Mouse (Mus musculus) liver, postnatal 0 days (tissue): ENCODE data around the gene Fxyd2. TPM values are rescaled to one million over a fixed set of nuclear protein-coding genes. Genes with fewer than 3 reads are reported as not detected.
A peak's percentile ranks its signal among the peaks of the same experiment; 100 is the strongest.

Source experiments
- ATAC-seq: fragments of 200-750 bp; cut with Nextera tagmentation; 2 replicates; pipeline ENCODE4 v1.8.0; 2017; ENCODE audit warnings: mild to moderate bottlenecking, moderate library complexity
- DNase-seq: peaks from one replicate; pipeline ENCODE4 v3.0.0-alpha.2; 2016
- H3K27ac ChIP-seq: fragments of 300-500 bp; sonication (generic); 2 replicates; pipeline ENCODE4 v1.5.1; 2014; ENCODE audit warnings: antibody characterized with exemption, moderate library complexity, mild to moderate bottlenecking, low read depth
- H3K27me3 ChIP-seq: fragments of 300-500 bp; sonication (generic); 2 replicates; pipeline ENCODE4 v1.6.1; 2014; ENCODE audit warnings: low read length, control low read depth, mixed read lengths; ENCODE audit not compliant: insufficient read depth
- H3K36me3 ChIP-seq: fragments of 300-500 bp; sonication (generic); replicated peaks from 2 replicates; pipeline ENCODE4 v1.6.1; 2014; ENCODE audit warnings: mild to moderate bottlenecking, control low read depth, low read length, moderate library complexity, mixed read lengths; ENCODE audit not compliant: insufficient read depth
- H3K4me1 ChIP-seq: fragments of 300-500 bp; sonication (generic); 2 replicates; pipeline ENCODE4 v1.6.1; 2014; ENCODE audit warnings: antibody characterized with exemption, mild to moderate bottlenecking, control low read depth; ENCODE audit not compliant: insufficient read depth
- H3K4me2 ChIP-seq: fragments of 300-500 bp; sonication (generic); 2 replicates; pipeline ENCODE4 v1.6.1; 2014; ENCODE audit warnings: low read depth, mild to moderate bottlenecking, low read length, moderate library complexity, mixed read lengths
- H3K4me3 ChIP-seq: fragments of 300-500 bp; sonication (generic); 2 replicates; pipeline ENCODE4 v1.5.1; 2014; ENCODE audit warnings: low read depth, low read length
- H3K9ac ChIP-seq: fragments of 300-500 bp; sonication (generic); replicated peaks from 2 replicates; pipeline ENCODE4 v1.6.1; 2014; ENCODE audit warnings: mild to moderate bottlenecking, moderate library complexity
- H3K9me3 ChIP-seq: fragments of 300-500 bp; sonication (generic); 2 replicates; pipeline ENCODE4 v1.6.1; 2016; ENCODE audit warnings: mild to moderate bottlenecking, control low read depth, low read length, mixed read lengths
- CTCF ChIP-seq: sonication (generic); IDR thresholded peaks from 2 replicates; pipeline ENCODE4 v1.5.1; 2016; ENCODE audit warnings: antibody characterized with exemption, low read depth
- EP300 ChIP-seq: IDR thresholded peaks from 2 replicates; pipeline ENCODE4 v1.6.1; 2016; ENCODE audit warnings: antibody characterized with exemption, low read depth, mild to moderate bottlenecking
- WGBS: fragments of 180-500 bp; shearing (Covaris S2); extraction: QIAGEN DNeasy Blood & Tissue Kit; methylation state at CpG from one replicate; pipeline ENCODE4 v1.1.7; 2014; ENCODE audit not compliant: insufficient replicate concordance; 5-methylcytosine and 5-hydroxymethylcytosine counted together
- polyA plus RNA-seq: library from polyadenylated mRNA; unstranded; fragments of >200 nt; fragmentation: Nextera tagmentation; extraction: Ambion mirVana; gene quantifications from 2 replicates; pipeline ENCODE4 v1.2.1, GENCODE M21; 2015

The Fxyd2 gene
- polyA plus RNA-seq, 1 experiment from 2014 or later = 1.3 TPM

DNA sequence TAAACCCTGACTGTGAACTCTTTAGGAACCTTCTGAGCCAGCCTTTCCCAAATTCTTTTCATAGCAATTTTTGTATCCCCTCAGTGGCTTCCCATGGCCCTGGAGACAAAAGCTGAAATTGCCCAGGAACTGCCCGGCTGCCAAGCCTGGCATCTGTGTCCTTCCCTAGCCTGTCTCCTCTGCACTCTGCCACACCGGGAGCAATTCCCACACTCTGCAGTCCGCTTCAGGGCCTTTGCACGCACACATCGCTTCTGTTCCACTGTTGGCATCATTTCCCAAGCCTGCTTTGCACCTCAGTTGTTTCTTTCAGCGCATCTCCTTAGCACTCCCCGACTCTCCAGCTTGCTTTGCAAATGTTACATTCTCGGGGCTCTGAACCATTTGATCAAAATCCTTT lies 31.8 kb upstream of the Fxyd2 start:
- Histone ChIP-seq H3K4me3 (no peak overlapping the region), H3K27me3 (peaks cover 34% of the 10 kb centered on the region)
- no peak for ATAC-seq

DNA sequence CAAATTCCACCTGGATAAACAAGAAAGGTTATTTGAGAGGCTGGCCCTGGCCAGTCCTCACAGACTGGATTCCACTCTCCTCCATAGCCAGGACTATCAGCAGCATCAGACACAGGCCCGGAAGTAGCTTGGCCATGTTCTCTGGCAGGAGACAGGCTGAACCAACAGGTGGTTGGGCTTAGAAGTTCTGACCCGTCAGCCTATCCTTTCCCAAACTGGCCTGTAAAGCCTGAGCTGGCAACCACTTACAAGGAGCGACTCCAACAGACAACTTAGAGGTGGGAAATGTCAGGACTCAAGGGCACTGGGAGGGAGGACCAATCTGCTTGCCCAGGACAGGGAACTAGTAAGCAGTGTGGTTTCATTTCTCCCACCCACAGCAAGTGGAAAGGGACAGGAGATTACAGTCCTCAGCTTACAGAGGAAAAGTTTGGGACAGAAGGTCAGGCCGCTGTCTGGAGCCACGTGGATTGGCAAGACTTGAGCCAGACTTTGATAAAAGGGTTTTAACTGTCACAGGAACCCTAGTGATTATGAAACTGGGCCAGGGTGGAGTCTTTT lies 31.0 kb upstream of the Fxyd2 start:
- H3K27me3 ChIP-seq = peaks cover 34% of the 10 kb centered on the region
- DNase-seq (no peak), ATAC-seq (no peak)
- no peak overlapping the region for H3K27ac ChIP-seq
- no peak overlapping the region for H3K4me3 ChIP-seq
- H3K4me2 ChIP-seq = no peak overlapping the region
- no peak overlapping the region for H3K9ac ChIP-seq
- no peak for TF ChIP-seq CTCF
- no peak for TF ChIP-seq EP300
- 52% methylated on average over 5 of the region's 5 CpGs for WGBS
- no peaks in the 10 kb centered on the region for H3K36me3 ChIP-seq
- H3K9me3 ChIP-seq = no peaks in the 10 kb centered on the region
- H3K4me1 ChIP-seq = no peaks in the 10 kb centered on the region

More for the DNA sequence above, 31.8 kb upstream of the Fxyd2 start:
- H3K36me3 ChIP-seq = no peaks in the 10 kb centered on the region
- no peak overlapping the region for H3K27ac ChIP-seq
- TF ChIP-seq EP300 (no peak), CTCF (no peak)
- no peak overlapping the region for H3K9ac ChIP-seq
- WGBS = 56% methylated on average over 8 of the region's 8 CpGs
- no peak for DNase-seq
- no peak overlapping the region for H3K4me2 ChIP-seq
- no peaks in the 10 kb centered on the region for H3K4me1 ChIP-seq
- H3K9me3 ChIP-seq = no peaks in the 10 kb centered on the region

- ATAC-seq = no peak
- Histone ChIP-seq H3K4me2 (peak within 1 kb of the TSS; percentile 44), H3K4me3 (peak within 1 kb of the TSS; percentile 27), H3K9ac (no peak within 1 kb of the TSS), H3K4me1 (no peaks in the 10 kb centered on the region), H3K36me3 (no peaks in the 10 kb centered on the region), H3K27ac (no peak within 1 kb of the TSS), H3K27me3 (peaks cover 34% of the 10 kb centered on the region), H3K9me3 (no peaks in the 10 kb centered on the region)
- no peak for TF ChIP-seq EP300
- TF ChIP-seq CTCF = no peak
- peak; percentile 21 for DNase-seq
- WGBS = under 1% methylated on average over 28 of the region's 28 CpGs
These were observed 29.3 kb upstream of the Fxyd2 start, which contains the start of gene Fxyd6 for GRCm38 (mm10) chr9:45370117-45370561. TSS of gene Fxyd6 (plus strand) at chr9:45370185.

DNA sequence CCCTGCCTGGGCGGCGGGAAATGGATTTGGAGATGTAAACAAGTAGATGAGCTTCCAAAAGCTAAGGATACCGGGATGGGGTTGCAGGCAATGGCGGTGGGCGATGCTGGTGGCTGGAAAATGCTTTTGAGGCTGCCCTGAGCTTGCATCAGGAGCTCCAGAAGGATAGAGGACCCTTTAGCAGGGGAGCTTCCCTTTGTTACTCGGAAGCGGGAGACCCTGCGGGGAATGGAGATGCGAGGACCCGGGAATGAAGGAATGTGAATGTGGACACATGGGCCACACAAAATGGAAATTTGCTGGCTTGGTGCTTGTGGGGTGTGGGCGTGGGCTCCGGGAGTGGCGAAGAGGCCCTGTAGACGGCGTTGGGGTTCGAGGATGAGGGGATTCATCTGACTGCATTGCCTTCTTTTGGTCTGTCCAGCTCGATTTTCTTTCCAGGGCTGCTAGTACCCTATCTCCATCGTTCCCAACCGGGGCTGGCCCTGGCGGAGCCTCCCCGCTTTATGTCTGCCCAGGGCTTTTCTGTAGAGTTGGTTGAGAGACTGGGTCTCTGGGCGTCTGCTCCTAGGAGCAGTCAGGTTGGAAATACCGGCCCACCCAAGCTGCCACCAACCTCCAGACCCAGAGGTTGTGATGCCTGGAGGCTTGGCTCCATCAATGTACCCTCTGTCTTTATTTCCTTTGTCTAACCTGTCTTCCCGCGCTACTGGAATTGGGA lies 28.7 kb upstream of the Fxyd2 start:
- no peak overlapping the region for H3K9ac ChIP-seq
- WGBS = 19% methylated on average over 23 of the region's 25 CpGs
- no peaks in the 10 kb centered on the region for H3K4me1 ChIP-seq
- TF ChIP-seq EP300 (no peak), CTCF (no peak)
- ATAC-seq (no peak), DNase-seq (no peak)
- H3K27me3 ChIP-seq = peaks cover 33% of the 10 kb centered on the region
- peak overlapping the region; percentile 27 for H3K4me3 ChIP-seq
- no peaks in the 10 kb centered on the region for H3K36me3 ChIP-seq
- no peaks in the 10 kb centered on the region for H3K9me3 ChIP-seq
- H3K4me2 ChIP-seq = peak overlapping the region; percentile 44
- no peak overlapping the region for H3K27ac ChIP-seq

- Histone ChIP-seq H3K27me3 (peaks cover 31% of the 10 kb centered on the region), H3K4me3 (no peak overlapping the region), H3K27ac (no peak overlapping the region), H3K9me3 (no peaks in the 10 kb centered on the region), H3K36me3 (no peaks in the 10 kb centered on the region), H3K9ac (no peak overlapping the region), H3K4me2 (no peak overlapping the region), H3K4me1 (no peaks in the 10 kb centered on the region)
- TF ChIP-seq CTCF (no peak), EP300 (no peak)
- DNase-seq (no peak), ATAC-seq (no peak)
- 31% methylated on average over 2 of the region's 2 CpGs for WGBS
These were observed 28.1 kb upstream of the Fxyd2 start for GRCm38 (mm10) chr9:45371337-45371707.

DNA sequence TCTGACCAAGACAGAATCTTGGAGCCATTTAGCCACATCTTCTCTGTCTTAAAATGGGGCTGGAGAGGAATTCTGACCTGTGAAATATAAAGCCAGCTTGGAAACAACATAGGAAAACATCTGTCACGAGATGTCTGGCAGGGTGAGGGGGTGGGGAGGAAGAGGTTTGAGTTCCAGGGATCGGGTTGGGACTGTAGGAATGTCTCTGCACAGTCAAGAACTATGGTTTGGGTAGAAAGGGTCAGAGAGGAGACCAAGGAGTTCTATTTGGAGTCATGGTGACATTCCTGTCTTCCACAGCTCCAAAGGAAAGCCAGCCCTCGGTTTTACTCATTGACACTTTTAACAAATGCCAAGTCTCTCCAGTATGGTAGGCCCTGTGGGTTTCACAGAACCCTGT lies 25.6 kb upstream of the Fxyd2 start:
- WGBS = 62% methylated on average over 3 of the region's 3 CpGs
- no peak overlapping the region for H3K4me2 ChIP-seq
- no peaks in the 10 kb centered on the region for H3K9me3 ChIP-seq
- ATAC-seq (no peak), DNase-seq (no peak)
- no peak for TF ChIP-seq EP300
- no peak for TF ChIP-seq CTCF
- H3K4me3 ChIP-seq = no peak overlapping the region
- no peaks in the 10 kb centered on the region for H3K36me3 ChIP-seq
- no peaks in the 10 kb centered on the region for H3K4me1 ChIP-seq
- H3K27me3 ChIP-seq = peaks cover 28% of the 10 kb centered on the region
- H3K9ac ChIP-seq = no peak overlapping the region
- H3K27ac ChIP-seq = no peak overlapping the region
